Mouse (Mus musculus): ENCODE data around the gene Nptxr.

The Nptxr gene

GRCm38 (mm10) chr15:79804352-79805071 lies at the start of gene Nptxr:
TSS of gene Nptxr (minus strand) at chr15:79804766.
- peak; percentile 82 for DNase-seq (ENCODE audit: low spot score)

- no peak for DNase-seq (ENCODE audit: low spot score)
Observed at GRCm38 (mm10) chr15:79850143-79850542, 45.6 kb upstream of the Nptxr start.

DNA sequence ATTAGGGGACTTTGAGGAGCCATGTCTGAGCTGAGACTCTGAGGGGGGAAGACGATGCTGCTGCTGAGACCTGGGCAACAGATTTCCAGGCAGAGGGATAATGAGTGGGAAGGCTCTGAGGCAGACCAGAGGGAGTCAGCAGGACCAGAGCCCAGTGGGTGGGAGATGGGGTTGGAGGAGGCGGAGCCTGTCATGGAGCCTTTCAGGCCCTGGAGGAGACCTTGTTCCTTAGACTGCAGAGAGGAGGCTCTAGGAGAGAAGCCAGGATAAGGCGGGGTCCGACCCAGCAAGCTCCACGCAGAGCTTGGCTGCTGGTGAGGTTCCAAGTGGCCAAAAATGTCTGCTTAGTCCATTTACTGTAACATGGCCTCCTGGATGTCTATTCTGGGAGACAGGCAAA lies 42.5 kb upstream of the Nptxr start:
- peak; percentile 61 for DNase-seq (ENCODE audit: low spot score)

GRCm38 (mm10) chr15:79845986-79846385 lies 41.4 kb upstream of the Nptxr start:
- DNase-seq (ENCODE audit: low spot score), result peak; percentile 54

DNA sequence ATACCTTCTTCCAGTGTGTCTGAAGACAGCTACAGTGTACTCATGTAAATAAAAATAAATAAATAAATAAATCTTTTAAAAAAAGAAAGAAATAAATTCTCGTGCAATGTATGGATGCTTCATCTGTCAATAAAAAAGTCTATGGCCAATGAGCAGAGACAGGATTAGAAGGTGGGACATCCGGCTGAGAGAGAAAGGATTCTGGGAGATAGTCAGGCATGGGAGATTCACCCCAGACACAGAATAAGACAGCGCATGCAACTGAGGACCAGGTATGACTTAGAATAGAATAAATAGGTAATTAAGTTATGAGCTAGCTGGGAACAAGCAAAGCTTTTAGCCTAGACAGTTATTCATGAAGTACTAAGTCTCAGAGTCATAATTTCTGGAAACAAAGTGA lies 38.4 kb upstream of the Nptxr start:
- no peak for DNase-seq (ENCODE audit: low spot score)

GRCm38 (mm10) chr15:79840281-79840680 lies 35.7 kb upstream of the Nptxr start:
- no peak for DNase-seq (ENCODE audit: low spot score)

GRCm38 (mm10) chr15:79834881-79835260 lies 30.3 kb upstream of the Nptxr start:
- no peak for DNase-seq (ENCODE audit: low spot score)

DNA sequence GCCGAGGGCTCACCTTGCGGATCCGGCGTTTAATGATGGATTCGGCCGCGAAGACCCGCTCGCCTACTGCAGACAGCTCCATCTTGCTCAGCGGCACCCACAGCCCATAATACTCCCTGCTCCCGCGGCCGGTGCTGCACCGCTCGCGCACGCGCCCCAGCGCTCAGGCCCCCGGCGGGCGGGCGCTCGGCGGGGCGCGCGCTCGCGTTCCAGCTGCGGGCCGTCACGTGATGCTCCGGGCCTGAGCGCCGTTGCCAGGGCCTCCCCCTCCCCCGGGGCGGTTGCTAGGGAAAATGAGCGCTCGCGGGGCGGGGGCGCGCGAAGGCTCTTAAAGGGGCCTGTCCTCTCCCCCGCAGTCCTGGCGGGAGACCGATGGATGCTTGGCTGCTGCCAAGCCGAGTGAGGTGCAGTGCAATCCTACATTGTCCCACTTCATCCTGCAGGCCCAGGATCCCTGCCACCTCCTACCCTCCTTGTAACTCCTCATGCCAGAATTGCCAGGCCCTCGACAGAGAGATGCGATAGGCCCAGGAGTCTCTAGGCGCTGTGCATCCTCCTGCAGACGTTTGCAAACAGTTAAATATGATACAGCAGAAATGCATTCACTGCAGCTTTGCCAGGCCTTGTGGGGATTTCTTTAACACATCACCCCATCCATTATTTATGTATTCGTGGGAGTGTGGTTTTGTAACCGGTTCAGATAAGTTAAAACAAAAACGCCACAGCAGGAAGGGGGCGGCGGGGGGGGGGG lies 29.7 kb upstream of the Nptxr start, which contains the start of the genes Npcd and Cbx6:
TSS of gene Npcd (minus strand) at position 108 of the 751 bp plus-strand sequence.
TSS of gene Cbx6 (minus strand) at position 559 of the 751 bp plus-strand sequence.
- peak; percentile 99 for DNase-seq (ENCODE audit: low spot score)

- DNase-seq (ENCODE audit: low spot score), result no peak
Observed at GRCm38 (mm10) chr15:79833251-79834050, 28.9 kb upstream of the Nptxr start.

- DNase-seq (ENCODE audit: low spot score), result peak; percentile 87
Observed at GRCm38 (mm10) chr15:79832064-79832900, 27.7 kb upstream of the Nptxr start.

DNA sequence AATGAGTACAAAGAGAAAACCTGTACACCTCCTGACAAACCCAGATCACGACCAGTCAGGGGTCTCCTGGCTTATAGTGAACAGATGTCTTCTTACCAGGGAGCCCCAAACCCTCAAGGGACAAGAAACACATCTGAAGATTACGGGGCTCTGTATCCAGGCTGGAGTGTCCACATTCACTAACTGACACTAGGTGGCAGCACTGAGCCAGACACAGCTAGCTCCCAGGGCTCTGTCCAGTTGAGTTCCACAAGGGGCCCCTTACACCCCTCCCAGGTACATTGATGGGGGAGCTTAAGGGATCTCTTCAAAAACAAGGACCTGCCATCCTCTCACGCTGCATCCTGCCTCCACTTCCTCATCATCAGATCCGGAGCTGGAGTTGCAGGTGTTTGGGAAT lies 25.8 kb upstream of the Nptxr start:
- DNase-seq (ENCODE audit: low spot score), result peak; percentile 91

- DNase-seq (ENCODE audit: low spot score), result no peak
Observed at GRCm38 (mm10) chr15:79829431-79829830, 24.9 kb upstream of the Nptxr start.

- DNase-seq (ENCODE audit: low spot score), result no peak
Observed at GRCm38 (mm10) chr15:79828366-79829035, 23.9 kb upstream of the Nptxr start.

GRCm38 (mm10) chr15:79827778-79828210 lies 23.2 kb upstream of the Nptxr start:
- no peak for DNase-seq (ENCODE audit: low spot score)

DNA sequence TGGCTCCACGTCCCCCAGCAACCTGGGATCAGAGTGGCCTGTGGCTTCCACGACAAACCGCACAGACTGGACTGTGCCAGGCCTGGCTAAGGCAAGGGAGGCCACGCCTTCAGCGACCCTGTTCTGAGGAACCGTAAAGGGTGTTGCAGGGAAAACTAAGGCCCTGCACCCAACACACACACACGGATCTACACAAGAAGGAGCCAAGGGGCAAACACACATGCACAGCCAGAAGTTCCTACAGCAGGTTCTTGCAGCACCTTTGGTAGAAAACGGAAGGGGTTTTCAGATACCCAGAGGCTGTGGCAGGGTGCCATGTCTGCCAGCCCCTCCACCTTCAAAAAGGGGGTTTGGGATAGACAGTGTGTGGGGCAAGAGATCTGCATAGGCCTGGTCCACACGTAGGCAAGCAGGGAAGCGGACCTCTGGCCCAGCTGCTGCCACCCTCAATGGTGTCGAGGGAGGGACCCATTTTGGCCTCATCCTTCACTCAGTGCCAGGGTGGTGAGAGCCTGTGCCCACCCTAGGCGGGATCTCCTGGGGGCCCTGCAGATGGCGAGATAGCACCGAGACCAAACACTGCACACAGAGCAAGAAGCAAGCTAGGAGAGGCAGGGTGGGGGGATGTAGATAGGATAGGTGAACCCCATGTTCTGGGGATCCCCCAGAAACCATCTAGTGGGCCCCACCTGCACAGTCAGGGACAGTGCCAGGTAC lies 22.7 kb upstream of the Nptxr start:
- DNase-seq (ENCODE audit: low spot score), result no peak

- no peak for DNase-seq (ENCODE audit: low spot score)
Observed at GRCm38 (mm10) chr15:79826221-79826935, 21.8 kb upstream of the Nptxr start.

GRCm38 (mm10) chr15:79825146-79825825 lies 20.7 kb upstream of the Nptxr start:
- DNase-seq (ENCODE audit: low spot score), result peak; percentile 78

DNA sequence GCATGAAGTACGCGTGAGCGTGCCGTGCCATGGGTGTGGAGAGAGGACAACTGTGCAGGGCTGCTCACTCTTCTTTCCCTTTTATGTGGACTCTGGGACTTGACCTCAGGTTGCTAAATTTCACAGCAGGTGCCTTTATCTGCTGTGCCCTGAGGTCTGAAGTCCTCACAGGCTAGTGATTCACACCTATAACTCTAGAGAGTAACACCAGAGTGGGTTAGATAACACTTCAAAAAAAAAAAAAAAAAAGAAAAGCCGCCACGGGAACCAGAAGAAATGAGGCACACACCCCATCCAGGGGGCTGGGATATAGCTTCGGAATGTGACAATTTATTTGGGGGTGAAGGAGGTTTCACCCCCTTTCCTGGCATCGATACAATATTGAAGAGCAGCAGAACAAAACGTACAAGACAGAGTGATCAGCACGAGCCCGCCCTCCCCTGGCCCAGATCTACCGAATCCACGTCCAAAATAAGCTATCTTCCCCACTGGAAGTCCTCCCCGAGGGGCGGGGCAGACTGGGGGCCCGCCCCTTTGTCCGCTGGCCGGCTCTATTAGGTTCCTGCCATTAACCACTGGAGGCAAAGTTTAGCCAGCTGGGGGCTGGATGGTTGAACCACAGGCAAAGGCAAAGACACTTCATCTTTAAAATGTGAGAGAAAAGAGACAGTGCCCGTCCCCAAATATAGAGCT lies 19.2 kb upstream of the Nptxr start:
- DNase-seq (ENCODE audit: low spot score), result no peak
